Mouse (Mus musculus): Measurements from ENCODE around the gene Fshr. TPM values are rescaled to one million over a fixed set of nuclear protein-coding genes. Genes with fewer than 3 reads are reported as not detected.
A peak's percentile ranks its signal among the peaks of the same experiment; 100 is the strongest.

Fshr gene
- polyA plus RNA-seq, 1 experiment from 2014 or later, result not detected

DNA sequence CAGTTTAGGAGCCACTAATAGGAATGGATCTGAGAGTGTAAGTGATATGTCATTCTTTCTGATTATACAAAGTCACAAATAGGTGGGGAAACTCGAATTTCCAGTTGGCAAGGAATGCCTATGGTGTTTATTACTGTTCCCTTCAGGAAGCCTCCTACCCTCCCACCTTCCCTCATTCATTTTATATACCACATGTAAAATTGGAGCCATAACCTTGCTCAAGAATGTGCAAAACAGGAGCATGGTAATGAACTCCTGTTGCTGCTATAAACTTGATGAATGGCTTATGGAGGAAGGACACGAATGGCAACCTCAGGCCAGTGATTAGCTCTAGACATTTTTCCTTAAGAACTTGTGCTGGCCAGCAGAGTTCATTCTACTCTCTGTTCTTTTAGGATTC, 117.6 kb downstream of the Fshr start:
- Histone ChIP-seq H3K9ac (no peak overlapping the region), H3K27me3 (no peaks in the 10 kb centered on the region), H3K36me3 (no peaks in the 10 kb centered on the region), H3K4me1 (replicated peaks) (no peaks in the 10 kb centered on the region), H3K4me2 (no peak overlapping the region), H3K4me3 (no peak overlapping the region), H3K9me3 (no peaks in the 10 kb centered on the region), H3K27ac (no peak overlapping the region)
- ATAC-seq (ENCODE audit: low FRiP score), result no peak
- WGBS, result 66% methylated on average over 2 of the region's 2 CpGs

- no peaks in the 10 kb centered on the region for H3K27me3 ChIP-seq
- 72% methylated on average over 5 of the region's 5 CpGs for WGBS
- H3K4me3 ChIP-seq, result no peak overlapping the region
- no peak for ATAC-seq (ENCODE audit: low FRiP score)
- H3K36me3 ChIP-seq, result no peaks in the 10 kb centered on the region
- H3K9ac ChIP-seq, result no peak overlapping the region
- H3K27ac ChIP-seq, result 0 out of 2 replicates have a peak overlapping the region, but pooled peaks have one; percentile 8
- no peaks in the 10 kb centered on the region for H3K9me3 ChIP-seq
- no peak overlapping the region for H3K4me2 ChIP-seq
- H3K4me1 ChIP-seq (replicated peaks), result no peaks in the 10 kb centered on the region
These were observed 120.8 kb downstream of the Fshr start for GRCm38 (mm10) chr17:89079706-89080105.

DNA sequence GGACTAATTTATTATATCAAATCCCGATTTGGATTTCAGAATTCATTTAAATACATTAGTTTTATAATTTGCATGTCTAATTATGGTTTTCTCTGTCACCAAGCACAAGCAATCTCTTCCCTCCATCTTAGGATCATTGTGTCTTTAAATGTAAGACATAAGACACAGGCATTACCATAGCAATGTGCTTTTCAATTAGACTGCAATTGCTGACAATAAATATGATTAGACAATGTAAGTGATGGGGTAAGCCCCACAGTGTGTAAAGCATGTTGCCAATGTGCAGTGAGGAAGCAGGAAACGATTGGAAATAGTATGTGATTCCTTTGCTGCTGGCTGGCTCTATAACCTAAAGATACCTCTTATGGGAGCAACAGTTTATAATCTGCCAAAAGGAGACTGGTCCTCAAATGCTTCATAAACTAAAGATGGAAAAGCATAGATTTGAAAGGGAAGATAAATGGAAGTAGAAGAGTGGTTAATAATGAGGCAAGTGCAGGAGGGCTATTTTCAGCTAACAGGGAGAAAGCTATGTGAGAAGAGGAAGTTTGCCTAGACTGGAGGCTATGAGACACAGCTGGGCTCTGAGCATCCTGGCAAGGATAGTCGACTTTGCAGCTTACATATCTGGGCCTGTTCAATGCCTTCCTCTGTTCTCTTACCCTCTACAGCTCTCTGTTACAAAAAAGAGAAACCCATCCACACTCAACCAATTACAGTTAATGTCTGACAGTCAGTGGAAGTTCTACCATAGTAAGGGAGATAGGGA, 136.0 kb downstream of the Fshr start:
- H3K9ac ChIP-seq, result no peak overlapping the region
- no peaks in the 10 kb centered on the region for H3K9me3 ChIP-seq
- H3K27me3 ChIP-seq, result no peaks in the 10 kb centered on the region
- H3K4me1 ChIP-seq (replicated peaks), result no peaks in the 10 kb centered on the region
- no peaks in the 10 kb centered on the region for H3K36me3 ChIP-seq
- ATAC-seq (ENCODE audit: low FRiP score), result no peak
- H3K4me3 ChIP-seq, result no peak overlapping the region
- no peak overlapping the region for H3K27ac ChIP-seq
- WGBS, result 78% methylated on average over 3 of the region's 3 CpGs
- H3K4me2 ChIP-seq, result no peak overlapping the region

- H3K27ac ChIP-seq, result no peak overlapping the region
- no peak overlapping the region for H3K9ac ChIP-seq
- no peaks in the 10 kb centered on the region for H3K9me3 ChIP-seq
- WGBS, result 86% methylated on average over 8 of the region's 8 CpGs
- H3K4me1 ChIP-seq (replicated peaks), result no peaks in the 10 kb centered on the region
- no peak for ATAC-seq (ENCODE audit: low FRiP score)
- no peaks in the 10 kb centered on the region for H3K36me3 ChIP-seq
- no peak overlapping the region for H3K4me3 ChIP-seq
- H3K27me3 ChIP-seq, result no peaks in the 10 kb centered on the region
- H3K4me2 ChIP-seq, result no peak overlapping the region
These were observed 138.0 kb downstream of the Fshr start for GRCm38 (mm10) chr17:89062348-89062949.

DNA sequence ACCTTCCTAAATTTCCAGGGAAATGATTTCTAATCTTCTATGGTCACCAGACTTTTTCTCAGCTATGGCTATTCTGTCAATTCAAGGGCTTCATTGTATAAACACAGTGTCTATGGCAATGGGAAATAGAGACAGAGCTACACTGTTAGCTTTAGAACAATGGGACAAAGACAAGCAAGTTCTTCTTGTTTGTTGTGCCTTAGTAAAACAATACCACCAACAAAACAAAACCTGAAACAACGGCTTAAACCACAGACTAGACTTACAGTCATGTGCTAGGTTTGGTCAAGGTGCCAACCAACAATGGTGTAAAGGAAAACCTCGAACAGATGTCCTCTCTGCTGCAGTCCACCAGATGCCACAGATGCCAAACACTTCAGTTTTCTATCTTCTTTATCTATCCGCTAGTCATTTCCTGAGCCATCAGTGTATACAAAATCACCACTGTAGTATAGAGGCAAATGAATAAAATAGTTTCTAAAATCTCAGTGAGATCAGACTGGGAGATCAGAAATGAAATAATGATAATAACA, 149.4 kb downstream of the Fshr start:
- no peaks in the 10 kb centered on the region for H3K9me3 ChIP-seq
- no peak for ATAC-seq (ENCODE audit: low FRiP score)
- H3K36me3 ChIP-seq, result no peaks in the 10 kb centered on the region
- no peak overlapping the region for H3K27ac ChIP-seq
- 88% methylated on average over 3 of the region's 3 CpGs for WGBS
- no peaks in the 10 kb centered on the region for H3K27me3 ChIP-seq
- H3K9ac ChIP-seq, result no peak overlapping the region
- no peak overlapping the region for H3K4me2 ChIP-seq
- no peaks in the 10 kb centered on the region for H3K4me1 ChIP-seq (replicated peaks)
- H3K4me3 ChIP-seq, result no peak overlapping the region

- H3K27ac ChIP-seq, result no peak overlapping the region
These were observed 151.4 kb downstream of the Fshr start for GRCm38 (mm10) chr17:89049071-89049470.

GRCm38 (mm10) chr17:89046016-89046415, 154.5 kb downstream of the Fshr start:
- Histone ChIP-seq H3K4me2 (no peak overlapping the region), H3K27me3 (no peaks in the 10 kb centered on the region), H3K4me1 (replicated peaks) (no peaks in the 10 kb centered on the region), H3K4me3 (no peak overlapping the region), H3K27ac (no peak overlapping the region), H3K36me3 (no peaks in the 10 kb centered on the region), H3K9me3 (no peaks in the 10 kb centered on the region), H3K9ac (no peak overlapping the region)
- ATAC-seq (ENCODE audit: low FRiP score), result no peak
- WGBS, result 73% methylated on average over 3 of the region's 3 CpGs

More at GRCm38 (mm10) chr17:89049071-89049470, 151.4 kb downstream of the Fshr start:
- no peak for ATAC-seq (ENCODE audit: low FRiP score)
- Histone ChIP-seq H3K9me3 (no peaks in the 10 kb centered on the region), H3K36me3 (no peaks in the 10 kb centered on the region), H3K4me2 (no peak overlapping the region), H3K27me3 (no peaks in the 10 kb centered on the region), H3K9ac (no peak overlapping the region), H3K4me1 (replicated peaks) (no peaks in the 10 kb centered on the region), H3K4me3 (no peak overlapping the region)
- WGBS, result 93% methylated on average over 2 of the region's 2 CpGs

- H3K9ac ChIP-seq, result no peak overlapping the region
- ATAC-seq (ENCODE audit: low FRiP score), result no peak
These were observed 163.8 kb downstream of the Fshr start for GRCm38 (mm10) chr17:89036723-89037122.

DNA sequence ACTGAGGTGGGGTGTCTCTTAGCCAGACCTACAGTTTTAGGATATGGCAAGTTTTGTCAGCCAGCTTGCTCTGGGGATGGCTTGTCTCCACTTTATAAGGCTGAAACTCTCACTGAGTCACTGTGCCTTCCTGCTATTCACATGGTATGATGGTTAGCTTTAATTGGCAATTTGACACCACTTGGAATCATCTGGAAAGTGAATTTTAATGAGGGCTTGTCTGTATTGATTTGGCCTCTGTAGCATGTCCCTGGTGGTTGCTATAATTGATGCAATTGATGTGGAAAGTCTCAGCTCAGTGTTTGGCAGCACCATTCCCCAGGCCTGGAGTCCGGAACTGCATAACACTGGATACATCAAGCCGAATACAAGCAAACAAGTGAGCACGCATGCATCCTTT, 164.4 kb downstream of the Fshr start:
- no peak overlapping the region for H3K9ac ChIP-seq
- no peak overlapping the region for H3K4me3 ChIP-seq
- no peaks in the 10 kb centered on the region for H3K36me3 ChIP-seq
- H3K27me3 ChIP-seq, result no peaks in the 10 kb centered on the region
- no peaks in the 10 kb centered on the region for H3K4me1 ChIP-seq (replicated peaks)
- H3K27ac ChIP-seq, result no peak overlapping the region
- no peak for ATAC-seq (ENCODE audit: low FRiP score)
- WGBS, result 94% methylated on average over 3 of the region's 3 CpGs
- no peak overlapping the region for H3K4me2 ChIP-seq
- no peaks in the 10 kb centered on the region for H3K9me3 ChIP-seq

More at GRCm38 (mm10) chr17:89036723-89037122, 163.8 kb downstream of the Fshr start:
- 88% methylated on average over 5 of the region's 5 CpGs for WGBS
- H3K4me3 ChIP-seq, result no peak overlapping the region
- H3K27ac ChIP-seq, result no peak overlapping the region
- H3K4me1 ChIP-seq (replicated peaks), result no peaks in the 10 kb centered on the region
- H3K4me2 ChIP-seq, result no peak overlapping the region
- H3K27me3 ChIP-seq, result no peaks in the 10 kb centered on the region
- H3K36me3 ChIP-seq, result no peaks in the 10 kb centered on the region
- H3K9me3 ChIP-seq, result no peaks in the 10 kb centered on the region

DNA sequence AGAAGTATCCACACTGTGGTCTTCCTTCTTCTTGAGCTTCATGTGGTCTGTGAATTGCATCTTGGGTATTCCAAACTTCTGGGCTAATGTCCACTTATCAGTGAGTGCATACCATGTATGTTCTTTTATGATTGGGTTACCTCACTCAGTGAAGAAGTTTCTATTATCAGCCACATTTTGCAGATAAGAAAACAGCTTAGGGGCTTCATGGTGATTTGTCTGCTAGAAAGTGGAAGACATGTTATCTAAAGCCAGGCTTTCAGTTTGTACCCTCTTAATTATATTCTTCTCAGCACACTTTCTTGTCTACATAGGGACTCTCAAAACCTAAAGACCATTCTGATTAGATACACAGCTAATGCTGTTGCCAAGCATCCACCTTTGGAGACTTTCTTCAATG, 165.8 kb downstream of the Fshr start:
- H3K36me3 ChIP-seq, result no peaks in the 10 kb centered on the region
- no peak for ATAC-seq (ENCODE audit: low FRiP score)
- H3K4me3 ChIP-seq, result no peak overlapping the region
- H3K4me1 ChIP-seq (replicated peaks), result no peaks in the 10 kb centered on the region
- no peak overlapping the region for H3K27ac ChIP-seq
- H3K27me3 ChIP-seq, result no peaks in the 10 kb centered on the region
- H3K4me2 ChIP-seq, result no peak overlapping the region
- no peaks in the 10 kb centered on the region for H3K9me3 ChIP-seq
- no peak overlapping the region for H3K9ac ChIP-seq

DNA sequence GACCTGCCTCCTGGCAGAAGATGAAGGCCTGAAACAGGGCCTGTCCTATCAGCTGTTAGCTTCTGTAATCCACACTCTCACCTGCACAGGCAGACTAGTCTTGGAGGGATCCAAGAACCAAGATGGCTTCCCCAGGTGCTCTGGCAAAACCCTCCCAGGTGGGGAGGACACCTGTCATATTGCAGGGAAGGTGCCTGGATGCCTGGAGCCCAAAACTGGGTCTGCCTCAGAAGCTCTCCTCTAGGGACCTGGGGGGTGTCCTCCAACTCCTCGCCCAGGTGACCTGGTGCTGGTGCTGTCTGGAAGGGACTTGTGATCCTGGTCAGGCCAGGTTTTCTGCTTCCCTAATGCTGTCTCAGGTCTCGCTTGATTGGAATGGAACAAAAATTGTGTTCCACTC, 167.5 kb downstream of the Fshr start:
- H3K27ac ChIP-seq, result no peak overlapping the region
- ATAC-seq (ENCODE audit: low FRiP score), result no peak
- 90% methylated on average over 2 of the region's 2 CpGs for WGBS
- no peak overlapping the region for H3K4me2 ChIP-seq
- H3K36me3 ChIP-seq, result no peaks in the 10 kb centered on the region
- no peaks in the 10 kb centered on the region for H3K27me3 ChIP-seq
- no peaks in the 10 kb centered on the region for H3K9me3 ChIP-seq
- no peaks in the 10 kb centered on the region for H3K4me1 ChIP-seq (replicated peaks)
- no peak overlapping the region for H3K4me3 ChIP-seq
- H3K9ac ChIP-seq, result no peak overlapping the region

DNA sequence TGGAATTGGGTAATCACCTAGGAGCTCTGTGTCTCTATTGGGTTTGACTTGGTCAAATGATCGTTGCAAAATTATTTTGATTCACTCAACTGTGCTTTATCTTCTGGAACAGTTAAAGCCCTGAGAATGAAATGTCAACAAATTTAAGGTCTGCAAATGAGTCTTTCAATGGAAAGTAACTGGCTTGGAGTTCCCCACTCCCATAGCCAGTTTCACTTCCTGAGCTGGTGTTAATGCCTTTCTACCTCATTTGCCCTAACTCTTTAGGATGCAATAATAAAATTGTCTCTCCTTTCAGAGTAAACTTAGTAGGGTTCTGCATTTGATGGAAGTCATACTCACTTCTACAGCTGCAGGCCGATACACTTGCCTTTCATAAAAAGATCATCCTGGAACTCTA, 181.0 kb downstream of the Fshr start:
- 70% methylated on average over 2 of the region's 2 CpGs for WGBS
- H3K4me3 ChIP-seq, result no peak overlapping the region
- H3K9ac ChIP-seq, result no peak overlapping the region
- H3K27ac ChIP-seq, result no peak overlapping the region
- ATAC-seq (ENCODE audit: low FRiP score), result no peak
- no peak overlapping the region for H3K4me2 ChIP-seq
- no peaks in the 10 kb centered on the region for H3K9me3 ChIP-seq
- H3K4me1 ChIP-seq (replicated peaks), result no peaks in the 10 kb centered on the region
- H3K27me3 ChIP-seq, result no peaks in the 10 kb centered on the region
- no peaks in the 10 kb centered on the region for H3K36me3 ChIP-seq

DNA sequence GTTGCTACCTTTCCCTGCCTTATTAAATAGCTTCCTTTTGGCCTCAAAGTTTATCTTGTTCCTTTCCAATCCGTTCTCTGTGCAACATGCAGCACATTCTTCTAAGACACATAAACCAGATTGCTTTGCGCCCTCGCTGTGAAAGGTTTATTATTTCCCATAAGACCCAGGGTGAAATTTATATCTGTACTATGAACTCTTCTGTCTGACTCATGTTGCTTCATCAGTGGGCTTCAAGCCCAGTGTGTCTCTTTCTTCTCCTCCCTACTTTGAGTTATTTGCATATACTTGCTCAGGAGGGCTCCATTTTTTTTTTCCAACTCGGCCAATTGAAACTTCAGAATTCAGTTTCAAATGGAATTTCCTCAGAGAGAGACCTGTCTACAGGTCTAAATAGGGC, 183.5 kb downstream of the Fshr start:
- 90% methylated on average over 4 of the region's 4 CpGs for WGBS
- Histone ChIP-seq H3K4me2 (no peak overlapping the region), H3K36me3 (no peaks in the 10 kb centered on the region), H3K27me3 (no peaks in the 10 kb centered on the region), H3K27ac (no peak overlapping the region), H3K9me3 (no peaks in the 10 kb centered on the region), H3K4me3 (no peak overlapping the region), H3K9ac (no peak overlapping the region), H3K4me1 (replicated peaks) (no peaks in the 10 kb centered on the region)
- ATAC-seq (ENCODE audit: low FRiP score), result no peak
